Mouse (Mus musculus) CD8-positive naive resting alpha-beta T cell, adult 2 months (primary cell): ENCODE results near the gene Chrnb2.
"Not testable (repeated sequence)": the region's sequence is repeated elsewhere in the genome, so short reads cannot be mapped to it uniquely, and the experiment has no call there.

Experiments used
- DNase-seq, 2 experiments: peaks; one replicate each; pipeline ENCODE4 v3.0.0; 2022; ENCODE audit warnings: low read depth in 2 of 2, low spot score in 2 of 2

The Chrnb2 gene

DNA sequence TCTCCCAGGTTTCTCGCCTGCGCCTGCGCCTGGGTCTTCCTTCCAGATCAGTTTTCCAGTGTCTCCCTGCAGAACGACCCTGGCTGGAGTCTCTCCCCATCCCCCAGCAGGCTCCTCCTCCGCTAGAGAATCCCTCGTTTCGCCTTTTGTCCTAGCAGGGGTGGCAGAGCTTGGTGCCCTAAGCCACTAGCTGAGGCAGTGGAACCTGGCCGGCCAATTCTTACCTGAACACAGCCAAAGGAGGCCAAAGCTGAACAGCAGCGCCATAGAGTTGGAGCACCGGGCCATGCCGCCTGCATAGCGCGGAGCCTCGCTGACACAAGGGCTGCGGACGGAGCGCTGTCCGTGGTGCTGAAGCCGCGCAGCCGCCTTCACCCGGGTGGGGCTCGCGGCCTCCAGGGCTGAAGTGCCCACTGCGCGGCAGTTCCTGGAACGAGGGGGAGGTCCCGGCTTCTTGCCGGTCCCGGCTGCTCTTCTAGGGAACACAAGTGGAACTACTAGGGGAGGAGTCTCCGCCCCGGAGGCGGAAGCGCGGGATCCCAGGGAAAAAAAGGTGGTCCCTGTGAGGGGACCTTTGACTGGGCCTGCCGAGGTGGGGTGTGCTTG, at the start of gene Chrnb2:
Gene Chrnb2 (minus strand): TSS at position 514 of the 606 bp plus-strand sequence.
- peak; percentile 60 to 65 for DNase-seq

DNA sequence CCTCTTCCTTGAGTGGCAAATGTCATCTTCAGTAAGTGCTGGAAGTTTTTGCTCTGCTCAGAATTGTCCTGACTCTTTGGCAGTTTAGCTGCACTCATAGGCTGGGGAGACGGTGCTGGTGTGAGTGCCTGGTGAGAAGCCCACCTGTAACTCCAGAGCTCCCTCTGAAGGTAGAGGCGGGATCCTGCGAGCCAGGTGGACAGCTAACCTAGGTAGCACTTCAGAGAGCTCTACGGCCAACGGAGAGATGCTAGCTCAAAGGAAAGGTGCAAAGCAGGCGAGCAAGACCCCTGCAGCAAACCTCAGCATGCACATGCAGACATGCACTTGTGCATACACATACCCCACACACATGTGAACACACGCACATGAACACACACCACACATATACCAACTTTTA, 49.6 kb upstream of the Chrnb2 start:
- no peak for DNase-seq

DNA sequence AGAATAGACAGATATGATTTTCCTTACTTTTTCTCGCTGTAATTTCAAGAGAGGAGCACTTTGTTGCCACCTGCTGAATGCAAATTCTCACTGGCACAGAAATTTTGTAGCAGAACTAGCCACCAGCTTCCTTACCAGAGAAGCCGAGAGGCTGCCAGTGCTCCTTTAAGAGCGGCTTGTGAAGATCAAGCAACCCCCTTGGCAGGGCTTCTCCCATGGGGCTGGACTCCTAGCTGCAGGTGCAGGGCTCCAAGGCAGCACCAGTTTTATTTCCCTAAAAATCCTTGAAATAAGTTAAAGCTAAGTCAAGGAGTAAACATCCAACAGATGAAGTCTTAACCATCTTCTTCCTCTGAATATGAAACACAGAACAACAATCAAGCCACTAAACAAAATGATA, 47.7 kb upstream of the Chrnb2 start:
- no peak for DNase-seq

DNA sequence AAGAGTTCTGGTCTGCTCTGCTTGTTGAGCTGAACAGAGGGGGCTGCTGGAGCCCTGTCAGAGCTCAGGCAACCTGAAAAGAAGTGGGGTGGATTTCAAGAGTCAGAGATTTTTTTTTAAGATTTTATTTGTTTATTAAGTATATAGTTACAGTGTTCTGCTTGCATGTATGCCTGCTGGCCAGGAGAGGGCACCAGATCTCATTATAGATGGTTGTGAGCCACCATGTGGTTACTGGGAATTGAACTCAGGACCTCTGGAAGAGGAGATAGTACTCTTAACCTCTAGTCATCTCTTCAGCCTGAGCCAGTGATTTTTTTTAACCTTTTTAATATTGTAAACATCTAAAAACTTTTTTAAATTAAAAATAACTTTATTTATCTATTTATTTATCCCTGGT, 46.4 kb upstream of the Chrnb2 start:
- DNase-seq, result no peak

DNA sequence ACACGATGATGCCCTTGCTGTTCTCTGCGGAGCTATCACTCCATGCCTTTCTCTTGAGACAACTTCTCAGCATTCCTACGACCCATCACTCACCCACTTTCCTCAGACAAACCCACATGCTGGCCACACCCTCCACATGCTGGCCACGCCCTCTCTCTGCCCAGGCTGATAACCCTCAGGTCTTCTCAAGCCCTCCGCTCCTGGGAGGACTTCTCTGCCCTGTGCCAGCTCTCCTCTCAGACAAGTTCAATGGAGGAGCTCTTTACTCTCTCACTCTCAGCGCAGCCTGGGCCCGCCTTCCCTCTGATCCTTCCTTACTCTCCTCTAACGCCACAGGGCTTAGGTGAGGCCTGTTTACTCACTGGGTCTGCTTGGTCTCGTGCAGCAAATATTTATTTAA, 44.2 kb upstream of the Chrnb2 start:
- DNase-seq, result no peak

DNA sequence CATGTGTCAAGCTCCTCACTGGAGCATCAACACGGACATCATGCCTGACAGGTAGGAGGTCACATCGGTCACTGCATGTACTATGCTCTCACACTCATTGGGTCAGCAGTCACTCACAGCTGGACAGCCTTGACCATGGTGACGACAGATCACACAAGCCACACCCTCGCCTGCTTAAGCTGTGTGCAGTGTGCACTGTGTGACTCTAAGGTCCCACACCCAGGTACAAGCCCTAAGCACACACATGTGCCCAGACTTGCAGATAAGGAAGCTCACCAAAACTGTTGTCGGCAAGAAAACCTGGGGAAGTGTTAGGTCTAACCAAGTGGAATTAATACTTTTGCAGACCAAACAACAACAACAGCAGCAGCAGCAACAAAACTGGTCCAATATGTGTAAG, 43.4 kb upstream of the Chrnb2 start:
- DNase-seq, result no peak

DNA sequence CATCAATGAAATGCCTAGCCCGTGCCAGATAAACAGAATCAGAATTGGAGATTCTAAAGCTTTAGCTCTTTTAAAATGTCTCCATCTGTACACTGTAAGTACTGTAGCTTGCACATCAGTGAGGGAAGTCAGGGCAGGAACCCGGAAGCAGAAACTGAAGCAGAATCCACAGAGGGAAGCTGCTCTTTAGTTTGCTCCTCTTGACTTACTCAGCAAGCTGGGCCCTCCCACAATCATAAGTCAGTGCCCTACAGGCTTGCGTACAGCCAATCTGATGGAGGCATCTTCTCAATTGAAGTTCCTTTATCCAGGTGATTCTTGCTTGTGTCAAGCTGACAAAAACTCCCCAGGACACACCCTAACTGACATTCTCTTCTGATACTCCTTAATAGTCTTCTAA, 42.7 kb upstream of the Chrnb2 start:
- no peak for DNase-seq

DNA sequence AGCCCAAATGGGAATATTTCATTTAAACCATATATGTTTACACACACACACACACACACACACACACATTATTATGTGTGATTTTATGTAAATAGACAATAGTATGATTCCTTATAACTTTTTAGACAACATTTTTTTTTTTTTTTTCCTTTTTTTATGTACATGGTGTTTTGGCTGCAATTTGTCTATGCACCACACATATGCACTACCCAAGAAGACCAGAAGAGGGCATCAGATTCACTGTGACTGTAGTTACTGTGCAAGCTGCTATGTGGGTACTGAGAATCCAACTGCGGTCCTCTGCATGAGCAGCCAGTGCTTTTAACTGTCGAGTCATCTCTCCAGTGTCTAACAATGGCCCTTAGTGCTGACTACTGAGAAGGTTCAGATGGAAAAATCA, 42.3 kb upstream of the Chrnb2 start:
- DNase-seq, result no peak

DNA sequence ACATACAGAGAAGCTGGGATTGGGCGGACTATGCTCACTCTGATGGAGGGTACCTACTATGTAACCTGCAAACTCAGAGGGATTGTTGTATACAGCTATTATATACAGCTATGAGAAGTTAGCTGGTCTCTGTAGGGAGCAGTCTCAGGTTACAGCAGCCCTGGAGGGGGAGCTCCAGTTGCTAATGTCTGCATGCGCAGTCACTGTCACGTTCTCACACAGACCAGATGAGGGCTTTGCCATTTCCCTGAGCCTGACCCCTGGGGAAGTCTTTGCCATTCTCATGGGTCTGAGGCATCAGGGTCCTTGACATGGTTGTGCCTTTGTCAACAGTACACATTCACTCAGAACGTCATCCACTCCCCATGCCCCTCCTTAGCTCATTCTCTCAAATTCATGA, 40.7 kb upstream of the Chrnb2 start:
- no peak for DNase-seq

DNA sequence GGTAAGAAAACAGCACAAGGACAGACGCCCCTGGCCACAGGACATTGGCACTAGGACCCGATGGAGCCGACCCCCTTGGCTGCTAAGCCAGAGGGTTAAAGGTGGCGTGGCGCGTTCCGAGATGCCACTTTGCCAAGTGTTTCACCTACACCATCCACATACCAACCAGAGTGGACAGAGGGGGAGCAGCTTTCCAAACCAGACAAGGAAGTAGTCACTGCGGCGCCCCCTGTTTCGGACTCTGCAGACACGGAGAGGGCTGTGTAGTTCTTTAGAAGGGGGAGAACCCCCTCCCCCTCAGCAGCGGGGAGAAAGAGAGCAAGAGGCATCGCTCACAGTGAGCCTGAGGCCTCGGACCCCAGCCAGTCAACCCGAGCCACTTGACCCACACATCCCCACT, 38.4 kb upstream of the Chrnb2 start:
- DNase-seq, result no peak

DNA sequence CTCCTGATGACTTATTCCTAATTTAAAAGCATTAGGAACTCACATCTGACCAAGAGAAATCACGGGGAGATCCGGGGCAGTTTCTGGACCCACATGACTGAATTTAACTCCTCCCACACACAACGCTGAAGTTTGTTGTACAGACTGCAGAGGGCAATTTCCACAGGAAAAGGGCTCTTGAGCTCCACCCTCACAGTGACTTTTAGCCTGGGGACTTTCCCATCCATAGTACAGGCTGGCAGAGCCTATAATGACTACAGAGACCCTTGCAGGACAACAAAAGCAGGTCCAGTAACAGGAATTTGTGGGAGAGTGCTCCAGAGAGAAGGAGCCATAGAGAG, 37.0 kb upstream of the Chrnb2 start:
- peak in 1 of 2 experiments; percentile 18 for DNase-seq

DNA sequence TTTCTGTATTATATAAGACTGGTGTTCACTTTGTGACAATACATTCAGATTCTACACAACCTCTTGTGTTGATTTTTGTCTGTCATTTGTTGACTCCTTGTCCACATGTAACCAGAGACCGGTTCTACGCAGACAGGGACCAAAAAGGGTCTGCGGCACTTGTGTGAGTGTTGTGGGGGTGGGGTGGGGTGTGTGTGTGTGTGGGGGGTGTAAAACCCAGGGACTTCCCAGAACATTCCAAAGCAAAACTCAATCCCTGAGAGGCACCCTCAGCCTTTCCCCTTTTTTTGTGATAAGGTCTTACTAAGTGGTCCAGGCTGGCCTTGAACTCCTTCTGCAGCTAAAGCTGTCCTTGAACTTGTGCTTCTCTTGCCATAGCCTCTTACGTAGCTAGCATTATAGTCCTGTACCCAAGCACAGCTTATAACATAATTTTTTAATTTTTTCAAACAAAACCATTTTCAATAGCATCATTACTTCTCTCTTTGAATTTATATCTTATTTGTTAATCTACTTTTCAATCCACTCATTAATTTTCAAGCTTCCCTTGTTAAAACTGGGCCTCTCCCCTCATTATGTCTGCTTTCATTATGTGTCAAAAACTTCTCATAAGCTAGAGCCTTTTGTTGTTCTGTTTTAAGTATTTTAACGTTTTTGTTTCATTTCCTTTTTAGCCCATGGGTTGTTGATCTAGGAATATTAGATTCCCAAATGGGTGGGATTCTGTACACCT, 36.5 kb upstream of the Chrnb2 start:
- no peak for DNase-seq

DNA sequence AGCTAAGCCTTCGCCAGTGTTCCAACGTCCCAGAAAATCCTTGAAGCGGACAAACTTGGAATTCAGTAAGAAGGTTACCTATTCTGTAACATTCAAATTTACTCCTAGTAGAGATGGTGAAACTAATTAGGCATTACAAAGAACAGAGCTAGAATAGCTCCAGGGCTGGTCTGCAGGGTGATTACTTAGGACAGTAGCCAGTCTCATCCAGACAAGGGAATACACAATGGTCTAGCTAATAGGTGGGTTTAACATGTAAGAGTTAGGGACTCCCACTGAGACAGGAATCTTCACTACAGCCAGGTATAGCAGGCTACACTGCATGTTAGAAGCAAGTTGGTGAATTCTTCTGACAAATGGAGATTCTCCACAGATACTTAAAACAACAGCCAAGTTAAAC, 35.6 kb upstream of the Chrnb2 start:
- not testable (repeated sequence) for DNase-seq

DNA sequence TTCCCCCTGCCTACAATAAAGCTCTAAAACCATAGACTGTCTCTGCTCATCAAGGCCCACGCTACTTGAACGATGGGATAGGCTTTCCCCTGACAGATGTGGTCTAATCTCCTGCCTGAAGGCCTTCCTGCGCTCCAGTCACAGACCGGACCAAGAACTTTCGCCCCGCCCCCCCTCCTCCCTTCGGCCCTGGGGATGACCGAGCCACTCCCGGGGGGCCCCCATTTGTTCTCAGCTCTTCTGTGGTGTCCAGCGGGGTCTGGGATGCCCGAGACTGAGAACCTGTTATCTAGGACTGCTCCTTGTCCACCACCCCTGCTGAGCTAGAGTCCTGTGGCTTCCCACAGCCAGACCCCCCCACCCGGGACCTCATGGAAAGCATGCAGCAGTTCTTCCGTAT, 35.0 kb upstream of the Chrnb2 start:
- DNase-seq, result no peak

DNA sequence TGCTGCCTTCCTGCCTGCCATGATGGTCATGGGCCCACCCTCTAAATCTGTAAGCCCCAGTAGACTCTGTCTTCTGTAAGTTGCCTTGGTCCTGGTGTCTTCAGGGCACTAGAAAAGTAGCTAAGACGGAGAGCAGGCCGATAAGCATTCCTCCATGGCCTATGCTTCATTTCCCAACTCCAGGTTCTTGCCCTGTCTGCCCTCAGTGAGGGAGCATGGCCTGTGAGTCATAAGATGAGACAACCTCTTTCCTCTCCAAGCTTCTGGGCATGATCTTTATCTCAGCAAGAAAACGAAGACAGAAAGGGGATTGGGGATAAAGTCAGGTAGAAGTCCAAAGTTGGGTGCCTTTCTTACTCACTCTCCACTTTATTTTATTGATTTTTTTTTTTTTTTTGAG, 34.1 kb upstream of the Chrnb2 start:
- DNase-seq, result no peak

DNA sequence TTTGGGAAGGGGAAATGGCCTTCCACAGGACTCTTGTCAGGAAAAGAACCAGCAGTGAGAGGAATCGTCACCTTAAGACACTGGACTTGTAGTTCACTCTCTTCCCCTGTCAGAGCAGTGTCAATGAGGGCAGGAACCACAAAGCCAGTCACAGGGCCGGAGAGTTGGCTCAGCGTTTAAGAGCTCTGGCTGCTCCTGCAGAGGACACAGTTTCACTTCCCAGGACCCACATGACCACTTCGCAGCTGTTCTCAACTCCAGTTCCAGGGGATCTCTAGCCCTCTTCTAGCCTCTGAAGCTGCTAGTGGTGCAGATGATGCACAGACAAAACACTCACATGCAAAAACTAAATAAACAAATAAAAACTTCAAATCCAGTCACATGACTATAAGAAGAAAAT, 31.9 kb upstream of the Chrnb2 start:
- no peak for DNase-seq

DNA sequence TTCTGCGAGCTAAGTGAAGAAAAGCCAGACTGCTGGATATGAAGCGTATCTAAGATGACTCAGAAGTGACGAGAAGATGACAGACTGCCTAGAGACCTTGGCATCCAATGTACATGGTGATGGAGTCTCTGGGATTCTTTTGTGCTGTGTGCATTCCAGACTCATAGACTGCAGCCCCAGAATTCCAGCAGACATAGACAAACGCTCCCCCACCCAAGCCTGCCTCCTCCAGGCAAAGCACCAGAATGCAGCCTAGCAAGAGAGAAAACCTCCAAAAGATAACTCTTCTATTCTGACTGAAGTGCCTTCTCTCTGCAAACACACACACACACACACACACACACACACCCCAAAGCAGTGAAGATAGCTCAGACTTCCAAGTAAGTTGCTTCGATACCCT, 31.3 kb upstream of the Chrnb2 start:
- no peak for DNase-seq

DNA sequence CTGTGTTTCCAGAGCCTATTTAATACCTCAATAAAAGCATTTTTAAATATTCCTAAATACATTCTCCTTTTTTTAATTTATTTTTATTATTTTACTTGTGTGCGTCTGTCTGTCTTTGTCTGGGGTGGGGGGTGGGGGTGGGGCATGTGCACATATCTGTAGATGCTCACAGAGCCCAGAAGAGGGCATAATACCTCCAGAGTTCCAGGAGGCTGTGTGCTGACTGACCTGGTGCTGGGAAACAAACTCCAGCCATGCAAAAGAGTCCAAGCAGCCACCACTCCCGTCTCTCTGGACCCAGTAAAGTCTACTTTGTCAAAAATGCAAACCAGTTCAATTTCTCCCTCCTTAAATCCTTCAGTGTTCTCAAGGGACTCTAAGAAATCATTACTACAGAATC, 30.2 kb upstream of the Chrnb2 start:
- no peak for DNase-seq

DNA sequence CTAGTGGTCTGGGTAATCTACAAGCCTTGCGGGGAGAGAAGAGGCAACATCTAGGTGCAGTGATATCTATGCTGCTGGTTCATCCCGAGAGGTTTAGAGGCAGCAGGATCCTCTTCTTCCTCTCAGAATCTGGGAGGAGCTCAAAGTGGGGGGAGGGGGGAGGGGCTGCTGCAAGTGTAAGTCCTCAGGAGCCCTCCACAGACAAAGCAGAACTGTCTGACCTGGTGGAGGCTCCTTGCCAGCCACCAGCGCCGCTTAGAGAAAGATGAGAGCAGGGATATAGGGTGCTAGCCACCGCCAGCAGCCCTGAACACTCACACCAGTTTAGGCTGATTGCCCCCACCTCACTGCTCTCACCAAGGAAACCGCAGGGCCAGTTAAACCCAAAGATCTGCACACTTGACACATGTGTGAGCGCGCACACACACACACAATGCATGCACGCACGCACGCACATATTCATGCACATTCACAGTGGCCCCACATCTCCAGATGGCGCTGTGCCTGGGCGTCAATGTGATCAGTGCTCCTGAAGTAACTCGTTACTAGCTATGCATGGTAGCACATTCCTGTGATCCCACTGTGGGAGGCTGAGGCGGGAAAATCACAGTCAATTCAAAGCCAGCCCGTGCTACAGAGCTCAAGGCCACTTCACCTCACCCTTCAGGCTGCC, 24.4 kb upstream of the Chrnb2 start:
- DNase-seq, result no peak

DNA sequence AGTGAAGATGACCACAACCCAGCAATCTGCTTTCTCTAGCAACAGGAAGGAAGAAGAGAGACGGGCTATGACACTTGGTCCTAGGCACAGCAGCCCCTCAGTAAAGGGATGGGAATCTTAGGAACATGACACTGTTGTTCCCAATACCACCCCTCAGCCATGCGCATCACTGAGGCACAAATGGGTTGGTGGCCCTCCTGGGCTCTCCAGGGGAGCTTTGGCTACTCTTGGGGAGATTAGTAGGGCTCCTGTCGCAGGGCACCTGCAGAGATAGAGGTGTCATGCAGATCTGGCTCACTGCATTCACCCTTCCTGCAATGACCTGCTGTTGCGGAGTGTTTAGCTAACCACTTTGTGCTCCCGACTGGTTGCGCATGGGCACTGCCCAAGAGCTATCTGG, 21.8 kb upstream of the Chrnb2 start:
- DNase-seq, result no peak

DNA sequence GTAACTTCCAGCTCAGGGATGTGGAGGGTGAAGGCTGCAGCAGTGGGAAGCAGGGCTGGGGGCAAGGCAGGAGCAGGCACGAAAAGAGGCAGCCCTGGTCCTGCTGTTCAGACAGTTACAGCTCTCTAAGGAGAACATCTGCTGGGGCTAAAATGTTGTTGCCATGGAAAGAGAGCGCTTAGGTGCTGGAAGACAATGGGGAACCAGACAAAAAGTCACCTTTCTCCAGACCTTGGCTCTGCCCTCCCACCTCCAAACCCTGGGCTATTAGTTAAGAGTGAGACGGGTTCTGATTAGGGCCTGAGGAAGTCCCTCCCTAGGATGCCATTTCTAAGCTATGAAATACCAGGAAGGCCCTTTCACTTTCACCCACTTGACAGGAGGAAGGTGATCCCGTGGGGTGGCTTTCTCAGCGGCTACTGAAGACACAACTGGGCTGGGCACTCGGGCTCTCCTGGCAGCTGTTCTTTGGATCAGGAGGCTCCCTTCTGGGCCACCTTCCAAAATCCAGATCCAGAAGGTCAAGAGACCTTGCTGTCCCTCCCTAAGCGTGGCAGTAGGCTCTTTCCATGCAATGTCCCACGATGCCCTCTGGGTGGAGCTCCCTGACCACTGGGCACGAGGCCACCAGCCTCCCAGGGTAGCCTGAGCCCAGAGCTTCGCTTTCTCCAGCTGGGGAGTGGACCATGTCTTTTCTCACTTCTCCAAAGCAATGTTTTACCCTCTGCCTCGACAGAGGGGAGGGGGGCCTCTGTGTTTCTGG, 20.7 kb upstream of the Chrnb2 start:
- no peak for DNase-seq

DNA sequence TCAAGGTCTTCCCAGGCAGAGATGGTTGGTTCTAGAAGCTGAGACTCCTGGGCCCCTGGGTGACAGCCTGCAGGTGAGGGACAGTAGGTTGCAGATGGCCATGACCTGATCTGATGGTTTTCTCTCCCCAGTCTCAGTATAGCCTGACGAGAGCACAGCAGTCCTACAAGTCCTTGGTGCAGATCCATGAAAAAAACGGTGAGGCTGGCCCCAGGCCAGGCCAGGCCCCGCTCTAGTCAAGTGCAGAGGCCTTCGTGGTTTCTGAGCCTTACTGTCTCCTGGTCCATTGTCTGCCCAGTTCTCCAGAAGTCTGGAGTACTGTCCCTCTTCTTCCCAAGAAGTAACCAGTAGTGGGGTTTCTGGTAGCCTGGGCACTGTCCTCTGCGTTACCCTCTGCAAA, 17.2 kb upstream of the Chrnb2 start:
- no peak for DNase-seq
